Mouse (Mus musculus): ENCODE measurements at regions not wholly inside any gene's neighbourhood (a gene's known extent, or its start where the extent isn't known, plus 50 kb on each side); places are given as distances from the start of the nearest gene placed in this dataset.

- no peak for DNase-seq (ENCODE audit: low spot score)
Measured at GRCm38 (mm10) chr2:139132121-139132520, 361.6 kb upstream of the Sptlc3 start.

- DNase-seq (ENCODE audit: low spot score): no peak
Measured at GRCm38 (mm10) chr2:139147004-139147403, 346.7 kb upstream of the Sptlc3 start.

GRCm38 (mm10) chr2:139179641-139180040, 314.1 kb upstream of the Sptlc3 start:
- no peak for DNase-seq (ENCODE audit: low spot score)

GRCm38 (mm10) chr2:139198281-139198680, 295.4 kb upstream of the Sptlc3 start:
- DNase-seq (ENCODE audit: low spot score): no peak

GRCm38 (mm10) chr2:139207649-139208048, 286.1 kb upstream of the Sptlc3 start:
- no peak for DNase-seq (ENCODE audit: low spot score)

GRCm38 (mm10) chr2:139220757-139221400, 272.8 kb upstream of the Sptlc3 start:
- DNase-seq (ENCODE audit: low spot score): no peak

- no peak for DNase-seq (ENCODE audit: low spot score)
Measured at GRCm38 (mm10) chr2:139230453-139230852, 263.3 kb upstream of the Sptlc3 start.

GRCm38 (mm10) chr2:139250138-139250537, 243.6 kb upstream of the Sptlc3 start:
- DNase-seq (ENCODE audit: low spot score): no peak

GRCm38 (mm10) chr2:139267119-139267518, 226.6 kb upstream of the Sptlc3 start:
- DNase-seq (ENCODE audit: low spot score): no peak

- DNase-seq (ENCODE audit: low spot score): no peak
Measured at GRCm38 (mm10) chr2:139276581-139276980, 217.1 kb upstream of the Sptlc3 start.

GRCm38 (mm10) chr2:139277571-139277970, 216.1 kb upstream of the Sptlc3 start:
- no peak for DNase-seq (ENCODE audit: low spot score)

GRCm38 (mm10) chr2:139281056-139281455, 212.7 kb upstream of the Sptlc3 start:
- DNase-seq (ENCODE audit: low spot score): no peak

GRCm38 (mm10) chr2:139284315-139284714, 209.4 kb upstream of the Sptlc3 start:
- DNase-seq (ENCODE audit: low spot score): no peak

- no peak for DNase-seq (ENCODE audit: low spot score)
Measured at GRCm38 (mm10) chr2:139286446-139286845, 207.3 kb upstream of the Sptlc3 start.

- DNase-seq (ENCODE audit: low spot score): no peak
Measured at GRCm38 (mm10) chr2:139298541-139299152, 195.1 kb upstream of the Sptlc3 start.

GRCm38 (mm10) chr2:139311401-139311812, 182.3 kb upstream of the Sptlc3 start:
- no peak for DNase-seq (ENCODE audit: low spot score)

- no peak for DNase-seq (ENCODE audit: low spot score)
Measured at GRCm38 (mm10) chr2:139312053-139312452, 181.7 kb upstream of the Sptlc3 start.

GRCm38 (mm10) chr2:139322509-139322908, 171.2 kb upstream of the Sptlc3 start:
- no peak for DNase-seq (ENCODE audit: low spot score)

- no peak for DNase-seq (ENCODE audit: low spot score)
Measured at GRCm38 (mm10) chr2:139325501-139325900, 168.2 kb upstream of the Sptlc3 start.

- DNase-seq (ENCODE audit: low spot score): no peak
Measured at GRCm38 (mm10) chr2:139334681-139335080, 159.0 kb upstream of the Sptlc3 start.

GRCm38 (mm10) chr2:139338240-139338639, 155.5 kb upstream of the Sptlc3 start:
- no peak for DNase-seq (ENCODE audit: low spot score)

GRCm38 (mm10) chr2:139356280-139357010, 137.3 kb upstream of the Sptlc3 start:
- no peak for DNase-seq (ENCODE audit: low spot score)

Data from gastrocnemius, adult 18-20 months (tissue).